Mouse (Mus musculus) myocyte (in vitro differentiated cells): ENCODE data around the gene Wdr63. TPM values are rescaled to one million over a fixed set of nuclear protein-coding genes. Genes with fewer than 3 reads are reported as not detected.

Source experiments
- H3K27me3 ChIP-seq: one replicate; pipeline ENCODE4 v1.6.1; 2011; ENCODE audit not compliant: control insufficient read depth, insufficient read depth, insufficient read length
- H3K36me3 ChIP-seq: one replicate; pipeline ENCODE4 v1.6.1; 2011; ENCODE audit not compliant: control insufficient read depth, insufficient read depth
- H3K4me2 ChIP-seq: one replicate; pipeline ENCODE4 v1.6.1; 2011; ENCODE audit warnings: low read depth, control low read depth
- H3K4me3 ChIP-seq: one replicate; pipeline ENCODE4 v1.5.1; 2011; ENCODE audit warnings: mild to moderate bottlenecking, control low read depth, moderate library complexity
- H3K79me2 ChIP-seq: one replicate; pipeline ENCODE4 v1.6.1; 2011; ENCODE audit not compliant: control insufficient read depth, insufficient read depth
- H3ac ChIP-seq: one replicate; pipeline ENCODE4 v1.6.1; 2011; ENCODE audit not compliant: control insufficient read depth, insufficient read length
- CEBPB ChIP-seq: IDR thresholded peaks from 2 replicates; pipeline ENCODE4 v1.6.1; 2011; ENCODE audit warnings: mild to moderate bottlenecking, moderate library complexity; ENCODE audit not compliant: poor library complexity, insufficient read depth, severe bottlenecking
- E2F4 ChIP-seq: IDR thresholded peaks from one replicate; pipeline ENCODE4 v1.6.1; 2011; ENCODE audit warnings: mild to moderate bottlenecking, control low read depth, moderate library complexity; ENCODE audit not compliant: insufficient read depth
- MAX ChIP-seq: IDR thresholded peaks from one replicate; pipeline ENCODE4 v1.6.1; 2011; ENCODE audit warnings: low read depth, mild to moderate bottlenecking, control low read depth
- MYOD1 ChIP-seq, 3 experiments: IDR thresholded peaks; one replicate each; pipeline ENCODE4 v1.6.1; 2011; ENCODE audit warnings: control low read depth in 2 of 3, low read depth in 2 of 3, mild to moderate bottlenecking in 2 of 3, moderate library complexity in 1 of 3; ENCODE audit not compliant: insufficient read length in 2 of 3, control insufficient read depth in 1 of 3
- MYOG ChIP-seq, 3 experiments: IDR thresholded peaks; one replicate each; pipeline ENCODE4 v1.6.1; 2011; ENCODE audit warnings: control low read depth in 2 of 3, low read depth in 2 of 3, mild to moderate bottlenecking in 2 of 3; ENCODE audit not compliant: insufficient read length in 2 of 3, control insufficient read depth in 1 of 3, insufficient read depth in 1 of 3
- POLR2A ChIP-seq: IDR thresholded peaks from one replicate; pipeline ENCODE4 v1.6.1; 2011; ENCODE audit warnings: low read depth, mild to moderate bottlenecking, control low read depth, moderate library complexity; ENCODE audit not compliant: insufficient read length
- POLR2AphosphoS2 ChIP-seq: IDR thresholded peaks from one replicate; pipeline ENCODE4 v1.6.1; 2011; ENCODE audit warnings: low read depth, control low read depth; ENCODE audit not compliant: insufficient read length
- REST ChIP-seq: IDR thresholded peaks from one replicate; pipeline ENCODE4 v1.6.1; 2011; ENCODE audit warnings: mild to moderate bottlenecking, control low read depth, moderate library complexity; ENCODE audit not compliant: insufficient read depth, insufficient read length
- SRF ChIP-seq: IDR thresholded peaks from one replicate; pipeline ENCODE4 v1.6.1; 2011; ENCODE audit warnings: low read depth; ENCODE audit not compliant: control insufficient read depth, insufficient read length
- TCF12 ChIP-seq: IDR thresholded peaks from one replicate; pipeline ENCODE4 v1.6.1; 2011; ENCODE audit warnings: mild to moderate bottlenecking, control low read depth; ENCODE audit not compliant: poor library complexity, insufficient read depth, severe bottlenecking
- TCF3 ChIP-seq: IDR thresholded peaks from one replicate; pipeline ENCODE4 v1.6.1; 2011; ENCODE audit warnings: low read depth, control low read depth; ENCODE audit not compliant: insufficient read length
- USF1 ChIP-seq: IDR thresholded peaks from one replicate; pipeline ENCODE4 v1.6.1; 2011; ENCODE audit warnings: low read depth, mild to moderate bottlenecking, control low read depth, moderate library complexity
- polyA plus RNA-seq: library from polyadenylated mRNA; unstranded; fragments of >200 nt; fragmentation: generic; extraction: Trizol; gene quantifications from one replicate; pipeline ENCODE4 v1.2.1, GENCODE M21; 2012; ENCODE audit warnings: missing spikeins

The Wdr63 gene
- polyA plus RNA-seq, 1 experiment = 0.10 TPM

GRCm38 (mm10) chr3:146028406-146028805, 79.5 kb downstream of the Wdr63 start:
- no peak overlapping the region for H3ac ChIP-seq
- H3K27me3 ChIP-seq = no peaks in the 10 kb centered on the region
- TF ChIP-seq CEBPB = no peak
- no peak for TF ChIP-seq POLR2AphosphoS2
- no peak for TF ChIP-seq USF1
- TF ChIP-seq TCF3 = no peak
- no peak for TF ChIP-seq MYOG (IDR thresholded peaks at IDR 0.05; ENCODE audit: control insufficient read depth in 1 of 3, insufficient read depth in 1 of 3, insufficient read length in 2 of 3, low read depth in 2 of 3)
- TF ChIP-seq TCF12 = no peak
- no peak for TF ChIP-seq REST
- TF ChIP-seq SRF = no peak
- TF ChIP-seq POLR2A = no peak
- TF ChIP-seq MYOD1 (IDR thresholded peaks at IDR 0.05; ENCODE audit: control insufficient read depth in 1 of 3, insufficient read length in 2 of 3, low read depth in 2 of 3) = no peak
- H3K79me2 ChIP-seq = no peaks in the 10 kb centered on the region
- no peak overlapping the region for H3K4me2 ChIP-seq
- H3K4me3 ChIP-seq = no peak overlapping the region
- no peaks in the 10 kb centered on the region for H3K36me3 ChIP-seq

DNA sequence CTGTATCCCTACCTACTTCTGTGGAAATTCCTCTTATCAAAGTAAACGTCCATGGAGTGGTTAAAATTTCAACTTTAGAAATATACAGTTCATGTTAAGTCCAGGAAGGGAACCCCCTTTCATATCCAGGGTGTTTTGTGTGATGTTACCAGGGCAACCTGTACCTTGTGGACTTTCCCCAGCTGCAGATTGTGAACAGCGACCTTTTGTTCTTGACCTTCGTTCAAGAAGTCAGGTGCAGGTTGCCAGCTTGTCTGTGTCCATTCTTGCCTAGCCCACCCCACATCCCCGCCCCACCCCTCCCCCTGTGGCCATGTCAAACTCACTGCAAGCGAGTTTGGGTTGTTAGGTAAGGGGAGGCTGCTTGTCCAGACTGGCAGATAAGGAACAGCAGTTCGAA, 80.8 kb downstream of the Wdr63 start:
- no peak for TF ChIP-seq REST
- Histone ChIP-seq H3K4me2 (no peak overlapping the region), H3K4me3 (no peak overlapping the region), H3K27me3 (no peaks in the 10 kb centered on the region), H3ac (no peak overlapping the region), H3K36me3 (no peaks in the 10 kb centered on the region), H3K79me2 (no peaks in the 10 kb centered on the region)

DNA sequence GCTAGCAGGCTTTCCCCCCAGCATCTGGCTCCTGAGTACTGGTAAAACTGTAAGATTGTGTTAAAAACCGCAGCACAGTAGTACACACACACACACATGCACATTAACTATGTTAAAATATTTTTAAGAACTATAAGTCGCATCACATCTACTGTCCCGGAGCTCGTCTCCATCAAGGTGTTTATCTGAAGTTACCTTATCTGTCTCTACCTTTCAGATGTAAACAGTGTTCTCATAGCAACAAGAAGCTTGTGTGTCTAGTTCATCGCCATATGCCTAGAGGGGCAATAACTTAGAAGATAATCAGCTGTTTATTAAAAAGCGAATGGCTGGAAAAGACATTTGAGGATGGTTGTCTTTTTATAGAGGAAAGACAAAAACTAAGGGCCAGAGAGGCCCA, 82.4 kb downstream of the Wdr63 start:
- no peak overlapping the region for H3ac ChIP-seq
- H3K79me2 ChIP-seq = no peaks in the 10 kb centered on the region
- no peaks in the 10 kb centered on the region for H3K27me3 ChIP-seq
- H3K4me3 ChIP-seq = no peak overlapping the region
- H3K36me3 ChIP-seq = no peaks in the 10 kb centered on the region
- TF ChIP-seq E2F4 (no peak), MYOD1 (IDR thresholded peaks at IDR 0.05; ENCODE audit: control insufficient read depth in 1 of 3, insufficient read length in 2 of 3, low read depth in 2 of 3) (no peak), REST (no peak), TCF3 (no peak), POLR2A (no peak), POLR2AphosphoS2 (no peak), MYOG (IDR thresholded peaks at IDR 0.05; ENCODE audit: control insufficient read depth in 1 of 3, insufficient read depth in 1 of 3, insufficient read length in 2 of 3, low read depth in 2 of 3) (no peak), USF1 (no peak), CEBPB (no peak), MAX (no peak), TCF12 (no peak), SRF (no peak)
- no peak overlapping the region for H3K4me2 ChIP-seq

GRCm38 (mm10) chr3:146024746-146025145, 83.2 kb downstream of the Wdr63 start:
- Histone ChIP-seq H3K27me3 (no peaks in the 10 kb centered on the region), H3K36me3 (no peaks in the 10 kb centered on the region), H3K4me3 (no peak overlapping the region), H3ac (no peak overlapping the region), H3K4me2 (no peak overlapping the region), H3K79me2 (no peaks in the 10 kb centered on the region)
- no peak for TF ChIP-seq SRF
- no peak for TF ChIP-seq MYOG (IDR thresholded peaks at IDR 0.05; ENCODE audit: control insufficient read depth in 1 of 3, insufficient read depth in 1 of 3, insufficient read length in 2 of 3, low read depth in 2 of 3)
- no peak for TF ChIP-seq TCF3
- no peak for TF ChIP-seq MAX
- TF ChIP-seq USF1 = no peak
- no peak for TF ChIP-seq TCF12
- no peak for TF ChIP-seq CEBPB

GRCm38 (mm10) chr3:146022232-146022631, 85.7 kb downstream of the Wdr63 start:
- no peak overlapping the region for H3K4me2 ChIP-seq
- H3K4me3 ChIP-seq = no peak overlapping the region
- no peaks in the 10 kb centered on the region for H3K27me3 ChIP-seq
- no peak overlapping the region for H3ac ChIP-seq
- no peak for TF ChIP-seq E2F4
- no peak for TF ChIP-seq POLR2A
- TF ChIP-seq SRF = no peak
- TF ChIP-seq MYOD1 (IDR thresholded peaks at IDR 0.05; ENCODE audit: control insufficient read depth in 1 of 3, insufficient read length in 2 of 3, low read depth in 2 of 3) = no peak
- TF ChIP-seq POLR2AphosphoS2 = no peak
- no peak for TF ChIP-seq CEBPB
- TF ChIP-seq TCF12 = no peak
- no peak for TF ChIP-seq TCF3
- TF ChIP-seq MYOG (IDR thresholded peaks at IDR 0.05; ENCODE audit: control insufficient read depth in 1 of 3, insufficient read depth in 1 of 3, insufficient read length in 2 of 3, low read depth in 2 of 3) = no peak
- no peak for TF ChIP-seq USF1
- TF ChIP-seq MAX = no peak
- no peaks in the 10 kb centered on the region for H3K36me3 ChIP-seq
- H3K79me2 ChIP-seq = no peaks in the 10 kb centered on the region
